Mouse (Mus musculus) CD8-positive naive resting alpha-beta T cell, adult 2 months (primary cell): ENCODE data around the gene Vps9d1.
"Not testable (repeated sequence)": the region's sequence is repeated elsewhere in the genome, so short reads cannot be mapped to it uniquely, and the experiment has no call there.

Source experiments
- DNase-seq, 2 experiments: peaks; one replicate each; pipeline ENCODE4 v3.0.0; 2022; ENCODE audit warnings: low read depth in 2 of 2, low spot score in 2 of 2

Gene Vps9d1

DNA sequence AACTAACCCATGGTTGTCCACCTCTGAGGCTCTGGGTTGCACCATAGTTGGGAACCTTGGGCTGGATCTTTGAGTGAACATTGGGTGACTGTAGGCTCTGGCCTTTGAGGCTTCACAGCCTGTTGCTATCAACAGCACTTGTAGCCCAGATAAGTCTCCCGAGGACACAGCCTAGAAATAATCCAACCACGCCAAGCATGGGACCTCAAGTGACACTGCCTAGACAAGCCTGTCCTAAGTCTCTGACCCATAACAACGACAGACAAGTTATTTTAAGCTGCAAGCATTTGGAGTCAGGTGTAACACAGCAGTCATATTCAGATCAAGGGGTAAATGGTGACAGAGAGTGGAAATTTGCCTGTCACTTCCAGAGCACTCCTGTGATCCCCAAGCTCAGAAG is 38.7 kb downstream of the Vps9d1 start:
- DNase-seq = no peak

DNA sequence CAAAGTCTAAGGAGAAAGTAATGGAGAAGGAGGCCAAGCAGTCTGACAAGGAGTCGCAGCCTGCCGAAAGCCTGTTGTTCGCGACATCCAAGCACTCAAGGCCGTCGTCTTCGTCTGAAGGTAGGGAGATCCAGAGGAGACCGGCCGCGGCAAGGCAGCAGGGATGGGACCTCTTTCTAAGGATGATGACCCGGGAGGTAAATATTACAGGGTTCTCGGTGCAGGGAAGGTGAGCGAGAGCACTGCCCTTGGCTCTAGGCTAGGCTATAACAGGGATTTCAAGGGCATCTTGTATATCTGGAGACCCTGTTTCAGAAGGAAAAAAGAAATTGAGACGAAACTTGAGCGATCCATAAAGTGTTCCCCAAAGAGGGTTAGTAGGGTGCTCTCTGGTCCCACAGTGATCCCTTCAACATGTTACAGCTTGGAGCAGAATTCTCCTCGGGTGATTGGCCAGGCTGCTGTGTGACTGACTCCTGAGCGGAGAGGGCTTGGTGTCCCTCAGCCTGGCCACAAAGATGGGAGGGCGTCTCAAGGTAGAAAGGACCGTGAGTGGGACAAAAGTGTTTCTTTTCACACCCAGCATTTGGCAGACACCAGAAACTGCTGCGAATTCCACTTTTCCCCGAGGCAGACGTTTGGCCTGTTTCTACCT is 40.9 kb downstream of the Vps9d1 start:
- DNase-seq = no peak

DNA sequence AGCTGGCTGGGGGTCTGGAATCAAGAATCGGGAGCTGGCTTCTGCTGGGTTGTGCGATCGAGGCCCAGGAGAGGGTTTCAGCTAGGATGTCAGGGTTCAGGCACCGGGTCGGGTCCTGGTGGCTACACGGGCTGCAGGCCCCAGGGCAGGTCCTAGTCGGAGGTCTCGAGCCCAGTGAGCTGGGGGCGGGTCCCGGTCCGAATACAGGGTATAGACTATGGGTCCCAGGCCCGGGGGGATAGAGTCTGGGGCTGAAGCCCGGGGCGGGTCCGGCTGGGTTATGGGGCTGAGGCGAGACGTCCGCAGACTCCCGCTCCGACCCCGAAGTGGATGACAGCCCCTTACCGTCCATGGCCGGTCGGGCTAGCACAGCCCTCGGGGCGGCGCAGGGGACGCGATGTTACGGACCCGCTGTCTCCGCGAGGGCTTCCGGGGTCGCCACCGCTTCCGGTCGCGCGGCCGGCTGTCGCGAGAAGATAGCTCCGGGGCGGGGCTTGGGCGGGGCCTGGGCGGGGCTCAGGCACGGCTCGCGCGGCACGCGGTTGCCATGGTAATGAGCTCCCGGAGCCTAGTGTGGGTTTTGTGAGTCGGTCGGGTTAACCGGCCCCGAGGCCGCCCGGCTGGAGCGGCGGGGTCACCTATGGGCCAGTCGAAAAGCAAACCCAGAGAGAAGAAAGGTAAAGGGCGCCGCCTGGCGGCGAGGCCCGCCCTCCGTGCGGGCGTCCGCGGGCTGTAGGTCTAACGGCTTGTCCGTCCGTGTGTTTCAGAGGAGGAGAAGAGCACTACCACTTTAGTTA is 41.6 kb downstream of the Vps9d1 start, which contains the start of the genes Chmp1a and Spata33:
Gene Chmp1a, minus strand, starts transcription at position 443 of the 797 bp plus-strand sequence.
Gene Spata33, plus strand, starts transcription at position 512 of the 797 bp plus-strand sequence.
- DNase-seq = peak; percentile 77 to 78

DNA sequence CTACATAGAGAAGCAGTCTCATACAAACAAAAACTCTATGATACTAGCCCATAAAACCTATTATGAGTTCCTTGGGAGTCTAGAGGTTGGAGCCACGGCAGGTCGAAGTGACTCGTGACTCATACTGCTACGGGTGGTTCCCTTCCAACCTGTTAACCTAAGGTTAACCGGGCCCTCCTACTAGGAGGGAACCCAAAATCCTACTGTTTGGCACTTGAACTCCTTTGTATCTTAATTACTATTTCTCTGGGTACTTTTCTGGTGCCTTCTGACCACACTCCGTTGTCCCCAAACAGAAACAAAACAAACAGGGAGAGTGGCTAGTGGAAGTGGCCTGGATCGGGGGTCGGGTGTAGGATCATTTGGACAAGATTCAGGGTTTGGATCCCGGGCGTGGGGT is 42.3 kb downstream of the Vps9d1 start:
- no peak for DNase-seq

- DNase-seq = peak in 1 of 2 experiments; percentile 14
Measured at GRCm38 (mm10) chr8:123203571-123203970, 50.6 kb downstream of the Vps9d1 start.

- DNase-seq = peak; percentile 74
Measured at GRCm38 (mm10) chr8:123202288-123202687, 51.9 kb downstream of the Vps9d1 start.

GRCm38 (mm10) chr8:123199864-123200263 is 54.3 kb downstream of the Vps9d1 start:
- no peak for DNase-seq

GRCm38 (mm10) chr8:123197016-123197415 is 57.1 kb downstream of the Vps9d1 start:
- DNase-seq = not testable (repeated sequence)

DNA sequence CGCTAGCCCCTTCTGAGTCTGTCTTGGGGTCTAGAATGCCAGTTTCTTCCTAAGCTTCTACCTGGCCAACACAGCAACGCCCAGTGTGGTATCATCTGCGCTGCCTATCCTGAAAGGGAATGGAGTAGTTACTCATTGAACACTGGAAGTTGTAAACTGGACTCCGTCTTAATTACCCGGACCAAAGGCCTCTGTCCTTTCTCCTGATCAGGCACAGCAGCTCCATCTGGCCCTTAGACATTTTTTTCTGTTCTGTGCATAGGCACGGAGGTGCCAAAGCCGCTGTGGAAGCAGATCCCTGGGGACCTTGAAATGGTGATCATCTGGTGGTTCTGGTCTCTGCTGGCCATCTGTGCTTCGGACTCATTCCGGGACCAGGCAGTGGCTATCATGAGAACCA is 60.4 kb downstream of the Vps9d1 start:
- no peak for DNase-seq
